Mouse (Mus musculus): ENCODE results near the gene Trh. TPM values are rescaled to one million over a fixed set of nuclear protein-coding genes. Genes with fewer than 3 reads are reported as not detected.

The Trh gene
- total RNA-seq (2022): not detected

DNA sequence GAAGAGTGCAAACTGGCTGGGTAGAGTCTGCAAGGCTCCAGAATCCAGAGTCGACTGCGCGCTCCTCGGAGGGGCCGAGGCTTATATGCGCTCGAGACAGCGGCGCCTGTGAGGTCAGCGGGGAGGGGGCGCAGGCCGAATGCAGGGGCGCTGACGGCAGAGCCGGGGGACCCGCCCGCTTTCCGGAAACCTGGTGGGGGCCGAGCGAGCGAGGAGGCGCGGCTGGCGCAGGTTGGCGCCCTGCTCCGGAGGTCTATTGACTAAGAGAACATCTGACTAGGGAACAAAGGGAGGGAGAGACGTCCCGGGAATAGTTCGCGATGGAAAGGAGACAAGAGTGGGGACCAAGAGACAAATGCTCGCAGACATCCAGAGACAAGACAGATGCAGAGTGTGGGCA lies at the start of gene Trh:
Gene Trh, minus strand, starts transcription at position 60 of the 400 bp plus-strand sequence.
- DNase-seq (ENCODE audit: low spot score in 2 of 2): no peak

DNA sequence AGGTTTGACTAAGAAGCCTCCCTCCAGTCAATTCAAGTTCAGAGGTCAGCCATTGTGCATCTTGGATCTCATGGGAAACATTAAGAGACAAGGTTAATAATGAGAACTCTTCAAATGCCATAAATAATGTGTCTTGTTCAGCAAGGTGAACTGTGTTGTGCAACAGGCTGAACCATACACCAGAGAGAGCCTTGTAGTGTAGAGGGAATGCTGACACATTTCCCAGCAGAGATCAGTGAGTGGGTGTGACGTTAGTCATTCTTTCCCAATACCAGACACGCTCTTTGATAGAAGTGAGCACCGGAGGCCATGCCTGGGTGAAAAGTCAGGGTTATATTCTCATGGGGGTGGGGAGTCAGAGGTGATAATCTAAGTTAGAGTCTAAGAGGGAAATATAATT lies 46.4 kb upstream of the Trh start:
- DNase-seq (ENCODE audit: low spot score in 2 of 2): no peak

DNA sequence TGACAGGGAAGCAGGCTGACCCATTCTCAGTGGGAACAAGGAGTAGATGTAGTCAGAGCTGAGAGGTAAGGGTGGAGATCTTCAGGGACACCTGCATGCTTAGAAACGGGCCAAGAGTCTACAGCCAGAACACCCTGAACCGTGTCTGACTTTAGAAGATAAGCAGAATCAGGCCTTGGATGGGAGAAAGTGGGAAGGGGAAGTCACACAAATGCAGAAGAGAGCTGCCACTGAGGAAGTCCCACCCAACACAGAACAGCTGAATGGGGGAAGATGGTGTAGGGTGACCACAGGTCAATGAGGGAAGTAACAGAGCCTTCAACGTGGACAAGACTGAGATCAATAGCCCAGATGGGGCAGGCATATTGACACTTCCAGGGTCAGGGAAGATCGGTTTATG lies 42.4 kb upstream of the Trh start:
- no peak for DNase-seq (ENCODE audit: low spot score in 2 of 2)

DNA sequence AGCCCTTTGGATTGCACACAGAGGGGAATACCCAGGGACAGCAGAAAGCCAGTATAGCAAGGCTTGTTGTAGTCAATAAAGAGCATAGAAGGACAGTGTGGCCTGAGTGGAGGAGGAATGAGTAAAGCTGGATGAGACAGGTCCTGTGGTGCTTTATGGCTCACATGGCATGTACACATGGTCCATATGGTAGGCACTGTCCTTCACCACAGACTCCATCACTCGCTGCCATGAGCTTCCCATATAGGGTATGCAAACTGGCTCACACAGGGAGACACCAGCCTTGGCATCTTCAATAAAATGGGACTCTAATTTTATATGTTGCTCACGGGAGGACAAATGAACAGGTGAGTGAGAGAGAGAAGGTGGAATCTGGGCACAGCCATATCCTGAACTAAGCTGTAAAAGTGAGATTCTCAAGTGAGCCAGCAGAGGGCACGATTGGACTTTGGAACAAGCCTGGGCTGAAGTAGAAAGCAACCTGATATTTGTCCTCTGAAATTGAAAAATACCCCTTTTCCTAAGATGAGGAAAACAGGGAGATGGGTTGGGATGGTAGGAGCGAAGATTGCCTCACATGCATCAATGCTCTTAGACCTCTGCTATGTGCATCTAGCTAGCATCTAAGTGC lies 41.9 kb upstream of the Trh start:
- no peak for DNase-seq (ENCODE audit: low spot score in 2 of 2)

DNA sequence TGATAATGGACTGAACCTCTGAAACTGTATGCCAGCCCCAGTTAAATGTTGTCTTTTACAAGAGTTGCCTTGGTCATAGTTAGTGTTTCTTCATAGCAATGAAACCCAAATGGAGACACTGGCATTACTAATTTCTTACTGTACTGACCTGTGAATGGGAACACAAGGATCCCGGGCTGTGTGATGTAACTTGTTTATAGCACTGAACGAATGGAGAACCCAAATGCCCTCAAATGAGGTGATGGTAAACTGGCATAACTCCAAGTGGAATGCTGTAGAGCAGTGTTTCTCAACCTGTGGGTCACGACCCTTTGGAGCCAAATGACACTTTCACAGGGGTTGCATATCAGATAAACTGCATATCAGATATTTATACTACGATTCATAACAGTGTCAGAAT lies 41.1 kb upstream of the Trh start:
- no peak for DNase-seq (ENCODE audit: low spot score in 2 of 2)

DNA sequence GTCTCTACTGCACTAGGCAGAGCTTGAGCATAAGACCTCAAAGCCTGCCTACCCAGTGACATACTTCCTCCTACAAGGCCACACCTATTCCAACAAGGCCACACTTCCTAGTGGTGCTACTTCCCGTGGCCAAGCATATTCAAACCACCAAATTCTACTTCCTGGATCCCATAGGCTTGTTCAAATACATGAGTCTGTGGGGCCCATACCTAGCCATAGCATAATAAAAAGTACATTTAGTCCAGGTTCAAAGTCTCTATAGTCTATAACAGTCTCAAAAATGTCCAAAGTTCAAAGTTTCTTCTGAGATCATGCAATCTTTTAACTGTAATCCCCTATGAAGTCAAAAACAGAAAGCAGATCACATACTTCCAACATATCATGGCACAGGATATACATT lies 32.7 kb upstream of the Trh start:
- no peak for DNase-seq (ENCODE audit: low spot score in 2 of 2)

DNA sequence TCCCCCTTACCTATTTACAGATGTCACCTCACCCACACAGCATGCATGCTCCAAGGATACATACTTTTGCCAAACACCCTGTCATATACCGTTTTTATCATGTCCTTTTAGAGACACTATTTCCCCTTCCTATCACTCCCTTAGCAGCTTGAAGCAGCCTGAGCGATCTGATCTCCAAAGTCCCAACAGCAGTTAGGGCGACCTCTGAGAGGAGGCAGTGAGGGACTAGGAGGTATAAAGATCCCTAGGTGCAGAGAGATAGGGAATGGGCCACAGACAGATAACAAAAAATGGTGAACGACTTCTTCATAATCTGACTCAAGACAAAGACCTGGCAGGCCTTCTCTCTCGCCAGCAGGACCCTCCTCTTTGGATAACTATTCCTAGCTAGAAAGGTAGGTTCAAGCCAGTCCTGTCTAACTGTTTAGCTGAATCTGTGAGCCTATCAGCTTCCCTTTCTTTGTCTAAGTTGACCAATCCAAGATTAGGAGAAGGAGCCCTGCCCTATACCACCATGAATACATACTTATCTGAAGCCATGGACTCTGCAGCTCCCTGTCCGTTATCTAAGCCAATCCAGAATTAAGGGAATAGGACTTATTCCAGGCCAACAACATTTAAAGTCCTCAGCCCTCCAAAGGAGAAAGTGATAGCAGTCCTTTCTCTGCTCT lies 29.3 kb upstream of the Trh start:
- DNase-seq (ENCODE audit: low spot score in 2 of 2): no peak

DNA sequence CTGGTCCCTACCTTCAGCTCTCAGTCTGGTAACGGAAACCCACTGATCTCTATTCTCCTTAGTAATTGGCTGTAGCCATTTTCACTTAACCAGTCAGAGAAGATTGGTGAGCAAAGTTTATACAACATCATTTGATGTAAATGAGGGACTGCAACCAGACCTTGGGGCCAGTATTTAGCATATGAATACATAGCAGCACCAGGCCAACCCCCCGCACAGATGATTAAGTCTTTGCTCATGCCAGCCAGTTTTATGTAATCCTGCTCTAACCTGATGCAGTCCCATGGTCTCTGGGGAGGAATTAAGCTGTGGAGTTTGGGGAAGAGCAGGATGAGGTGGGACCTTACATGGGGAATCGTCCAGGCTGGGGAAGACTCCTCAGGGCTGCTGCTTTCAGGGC lies 28.2 kb upstream of the Trh start:
- no peak for DNase-seq (ENCODE audit: low spot score in 2 of 2)

DNA sequence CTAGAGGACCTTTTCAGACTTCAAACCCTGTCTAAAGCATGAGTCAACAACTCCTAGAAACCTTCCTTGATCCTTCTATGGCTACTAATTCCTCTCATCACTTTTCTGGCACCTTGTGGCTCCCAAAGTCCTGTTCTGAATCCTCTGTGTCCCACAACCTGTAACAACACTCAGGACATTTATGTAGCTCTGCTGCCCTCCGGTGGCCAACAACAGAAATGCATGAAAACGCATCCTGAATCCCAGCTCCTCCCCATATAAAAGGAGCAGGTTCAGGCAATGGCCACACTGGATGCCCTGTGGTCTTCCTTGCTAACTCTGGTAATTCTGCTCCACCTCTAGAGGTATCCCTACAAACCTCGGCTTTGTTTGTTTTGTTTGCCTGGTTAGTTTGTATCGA lies 24.6 kb upstream of the Trh start:
- peak; percentile 20 to 25 for DNase-seq (ENCODE audit: low spot score in 2 of 2)

DNA sequence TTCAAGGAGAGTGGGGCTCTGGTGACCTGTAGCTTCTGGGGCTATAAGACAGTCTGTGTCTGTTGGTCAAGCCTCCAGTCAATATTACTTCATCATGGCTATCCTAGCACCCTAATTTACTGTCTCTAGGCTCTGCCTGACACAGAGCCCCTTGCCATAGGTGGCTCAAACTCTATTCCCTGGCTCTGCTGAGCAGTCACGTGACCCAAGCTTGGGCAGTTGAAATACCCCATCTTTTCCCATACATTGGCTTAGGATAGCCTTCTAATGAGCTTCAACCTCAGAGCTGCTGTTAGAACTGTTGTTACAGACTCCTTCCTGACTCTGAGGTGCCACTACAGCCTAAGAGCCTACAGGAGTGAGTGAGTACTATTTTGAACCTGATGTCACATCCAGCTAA lies 23.6 kb upstream of the Trh start:
- no peak for DNase-seq (ENCODE audit: low spot score in 2 of 2)

DNA sequence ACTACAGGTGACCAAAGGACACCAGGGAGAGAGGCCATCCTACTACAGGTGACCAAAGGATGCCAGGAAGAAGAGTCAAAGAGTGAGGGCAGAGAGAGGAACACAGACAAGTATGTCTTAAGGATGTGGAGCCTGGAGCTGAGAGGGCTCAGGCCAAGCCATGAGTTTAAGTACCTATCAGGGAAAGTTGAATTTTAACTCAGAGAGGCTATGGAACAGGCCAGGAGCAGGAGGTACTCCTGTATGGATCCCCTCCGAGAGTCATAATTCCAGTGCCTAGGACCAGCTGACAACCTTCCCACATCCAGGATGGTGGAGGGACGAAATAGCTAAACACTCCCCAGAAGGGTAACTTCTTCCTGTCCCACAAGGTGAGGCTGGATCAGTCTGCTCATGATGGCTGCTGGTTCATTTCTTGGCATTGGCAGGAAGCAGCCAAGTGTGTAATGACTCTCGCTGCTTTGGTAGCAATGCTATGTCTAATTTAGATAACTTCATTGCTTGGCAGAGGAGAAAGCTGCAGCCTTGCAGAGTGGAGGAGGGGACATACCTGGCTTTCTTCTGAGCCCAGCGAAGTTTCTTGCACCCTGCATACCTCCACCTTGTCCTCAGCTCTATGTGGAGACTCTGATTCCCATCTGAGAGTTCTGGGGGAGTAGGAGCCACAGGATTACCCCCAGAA lies 16.9 kb upstream of the Trh start:
- DNase-seq (ENCODE audit: low spot score in 2 of 2): no peak

DNA sequence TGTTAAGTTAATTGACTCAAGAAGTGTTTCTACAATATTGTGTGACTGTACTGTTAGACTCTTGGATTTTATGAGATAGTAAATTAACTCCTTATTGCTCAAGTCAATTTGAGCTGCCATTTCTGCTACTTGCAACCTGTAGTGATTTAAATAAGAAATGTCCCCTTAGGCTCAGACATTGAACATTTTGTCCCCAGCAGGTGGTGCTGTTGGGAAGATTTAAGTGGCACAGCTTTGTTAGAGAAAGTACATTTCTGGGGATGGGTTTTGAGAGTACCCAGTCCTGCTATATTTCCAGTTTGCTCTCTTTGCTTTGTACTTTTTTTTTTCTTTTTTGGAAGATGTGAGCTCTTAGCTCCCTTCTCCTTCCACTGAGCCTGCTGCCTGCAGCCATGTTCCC lies 10.9 kb upstream of the Trh start:
- DNase-seq (ENCODE audit: low spot score in 2 of 2): no peak

DNA sequence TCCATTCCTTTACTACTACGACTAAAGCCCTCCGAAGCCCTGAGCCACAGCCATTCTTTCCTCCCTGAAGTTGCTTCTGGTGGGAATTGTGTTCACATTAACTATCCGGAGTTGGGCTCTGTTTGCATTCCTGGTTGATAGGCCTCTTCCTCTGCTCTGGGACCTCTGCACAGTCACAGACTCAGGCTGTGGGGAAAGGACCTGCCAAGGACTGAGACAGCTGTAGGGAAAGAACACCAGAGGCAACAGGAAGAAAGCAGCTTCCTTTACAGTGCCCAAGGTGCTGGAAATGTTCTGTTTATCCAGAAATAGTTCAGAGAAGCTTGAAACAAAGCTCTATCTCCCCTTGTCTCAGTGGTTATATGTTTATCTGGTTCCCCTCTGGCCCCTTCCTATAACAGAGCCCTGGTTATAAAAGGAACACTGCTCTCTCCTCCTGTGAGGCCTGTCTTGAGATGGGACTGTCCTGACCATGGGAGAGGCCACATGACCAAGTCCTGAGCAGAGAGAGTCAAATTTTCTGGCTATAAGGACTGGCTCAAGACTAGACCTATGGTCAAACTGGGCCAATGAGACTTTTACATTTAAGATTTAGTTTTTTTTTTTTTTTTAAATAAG lies 8.9 kb upstream of the Trh start:
- no peak for DNase-seq (ENCODE audit: low spot score in 2 of 2)

DNA sequence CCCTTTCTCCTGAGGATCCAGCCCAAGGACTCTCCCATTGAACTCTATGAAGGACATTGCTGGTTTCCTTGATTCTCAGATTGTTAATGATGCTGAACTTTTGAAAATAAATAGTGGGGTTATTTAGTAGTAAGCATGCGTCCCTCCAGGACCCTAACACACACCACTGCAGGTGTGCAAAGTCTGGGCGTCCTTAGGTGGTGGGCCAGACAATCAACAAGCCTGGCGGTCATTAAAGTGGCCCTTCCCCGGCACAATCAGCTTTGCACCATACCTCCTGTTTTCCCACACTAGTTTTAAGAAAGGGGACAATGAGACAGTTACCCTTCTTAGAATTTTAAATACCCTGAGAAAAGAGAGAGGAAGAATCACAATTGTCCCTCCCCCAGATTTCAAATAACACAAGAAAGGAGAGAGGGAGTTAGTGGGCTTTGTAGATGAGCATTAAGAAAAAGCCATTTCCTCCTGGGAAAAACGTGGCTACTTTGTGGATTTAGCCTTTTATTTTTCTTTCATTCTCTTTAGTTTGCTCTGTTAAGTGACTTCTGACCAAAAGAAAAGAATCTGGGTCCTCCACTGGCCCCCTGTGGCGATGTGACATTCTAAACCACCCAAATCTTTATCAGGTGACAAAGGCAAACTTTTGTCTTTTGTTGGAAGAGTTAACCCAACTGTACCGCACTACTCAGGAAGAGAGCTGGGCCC lies 2.9 kb upstream of the Trh start:
- DNase-seq (ENCODE audit: low spot score in 2 of 2): no peak

DNA sequence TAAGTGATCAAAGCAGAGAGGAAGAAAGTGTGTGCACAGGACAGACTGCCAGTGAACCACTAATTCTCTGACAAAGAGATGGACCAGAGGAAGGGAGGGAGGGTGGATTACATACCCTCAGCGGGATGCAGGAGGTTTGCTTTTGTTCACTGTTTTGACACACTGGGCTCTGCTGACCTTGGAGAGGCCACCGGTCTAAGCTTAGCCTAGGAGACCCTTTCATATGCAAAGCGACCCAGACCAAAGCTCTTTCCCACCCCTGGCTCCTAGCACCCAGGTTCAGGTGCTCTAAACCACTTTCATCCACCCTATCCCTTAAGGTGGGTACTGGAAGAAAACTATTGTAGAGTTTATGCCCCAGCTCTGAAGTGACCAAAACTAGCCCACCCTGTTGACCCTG lies 1.9 kb upstream of the Trh start:
- no peak for DNase-seq (ENCODE audit: low spot score in 2 of 2)

DNA sequence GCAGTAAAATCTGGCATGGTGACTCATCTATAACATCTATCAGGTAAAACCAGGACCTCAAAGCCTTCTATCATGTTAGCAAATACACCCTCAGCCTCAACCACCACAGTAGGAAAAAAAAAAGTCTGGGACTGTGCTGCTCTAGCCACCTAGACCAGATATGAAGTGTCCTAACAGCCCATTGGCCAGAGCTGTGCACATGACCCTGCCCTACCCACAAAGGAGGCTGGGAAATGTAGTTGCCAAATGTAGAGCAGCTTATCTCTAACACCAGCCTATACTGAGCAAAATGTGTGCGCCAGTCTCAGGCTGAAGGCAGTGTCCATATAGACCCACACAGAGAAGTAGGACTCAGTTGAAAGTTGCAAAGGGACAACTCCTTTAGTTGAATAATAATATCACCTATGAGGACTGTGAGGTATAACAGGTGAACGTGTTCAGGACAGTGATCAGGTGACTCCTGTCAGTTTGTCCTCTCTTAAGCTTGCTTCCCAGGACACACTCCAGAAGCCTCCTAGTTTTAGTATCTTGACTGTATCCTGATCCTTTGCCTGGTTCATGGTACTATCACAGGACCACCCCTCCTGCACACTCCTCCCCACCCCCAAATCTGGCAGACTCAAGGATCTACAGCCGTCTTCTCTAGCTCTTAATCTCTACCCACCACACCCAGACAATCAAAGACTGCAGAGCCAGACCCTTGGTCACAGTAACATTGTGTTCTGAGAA lies 3.1 kb downstream of the Trh start:
- no peak for DNase-seq (ENCODE audit: low spot score in 2 of 2)

DNA sequence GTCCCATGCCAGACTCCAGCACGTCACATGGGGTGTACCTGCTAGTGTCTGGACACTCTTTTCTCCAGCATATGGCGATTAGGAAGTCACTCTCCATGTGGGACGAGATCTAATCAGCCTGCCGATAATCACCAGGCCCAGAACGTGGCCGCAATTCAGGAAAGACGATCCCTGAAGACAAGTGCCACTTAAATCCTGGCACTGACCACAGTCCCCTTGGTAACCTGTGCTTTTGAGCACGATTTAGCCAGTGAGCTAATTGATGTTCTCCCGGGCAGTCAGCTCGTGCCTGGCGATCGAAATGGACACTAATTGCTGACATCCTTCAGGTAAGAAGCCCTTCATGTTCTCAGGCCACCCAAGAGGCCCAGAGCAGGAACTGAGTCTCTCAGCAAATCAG lies 9.4 kb downstream of the Trh start:
- DNase-seq (ENCODE audit: low spot score in 2 of 2): no peak

DNA sequence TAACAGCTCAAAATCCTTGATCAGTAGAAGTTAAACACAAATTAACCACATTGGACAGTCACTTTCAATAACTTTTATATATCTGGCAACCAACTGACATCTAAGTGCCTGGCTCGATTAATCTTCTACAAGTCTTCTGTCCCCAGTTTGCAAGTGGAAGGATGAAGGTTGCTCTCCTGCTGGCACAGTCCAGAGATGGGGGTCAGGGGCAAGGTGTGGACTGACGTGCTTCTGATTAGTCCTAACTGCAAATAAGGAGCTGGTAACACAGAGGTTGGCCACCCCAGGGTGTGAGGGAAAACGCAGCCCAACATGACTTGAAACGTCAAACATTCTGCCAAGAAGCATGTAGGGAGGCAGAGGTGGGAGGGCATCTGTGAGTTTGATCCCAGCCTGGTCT lies 12.7 kb downstream of the Trh start:
- no peak for DNase-seq (ENCODE audit: low spot score in 2 of 2)

DNA sequence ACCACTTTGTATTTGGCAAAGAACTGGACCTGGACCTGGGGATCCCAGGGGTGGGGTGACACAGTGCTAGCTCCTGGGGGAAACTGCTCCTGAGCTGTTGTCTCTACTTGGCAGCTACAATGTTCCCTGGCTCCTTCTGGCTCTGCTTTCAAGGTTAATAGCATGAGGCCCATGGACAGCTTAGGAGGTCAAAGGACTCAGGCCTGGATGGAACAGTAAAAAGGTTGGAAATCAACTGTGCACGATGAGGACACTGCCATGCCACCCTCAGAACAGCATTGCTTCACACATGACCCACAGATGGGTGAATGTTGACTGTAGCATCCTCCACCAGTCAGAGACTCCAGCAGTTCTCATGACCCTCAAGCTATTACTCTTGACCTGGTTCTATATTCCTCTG lies 13.1 kb downstream of the Trh start:
- no peak for DNase-seq (ENCODE audit: low spot score in 2 of 2)

DNA sequence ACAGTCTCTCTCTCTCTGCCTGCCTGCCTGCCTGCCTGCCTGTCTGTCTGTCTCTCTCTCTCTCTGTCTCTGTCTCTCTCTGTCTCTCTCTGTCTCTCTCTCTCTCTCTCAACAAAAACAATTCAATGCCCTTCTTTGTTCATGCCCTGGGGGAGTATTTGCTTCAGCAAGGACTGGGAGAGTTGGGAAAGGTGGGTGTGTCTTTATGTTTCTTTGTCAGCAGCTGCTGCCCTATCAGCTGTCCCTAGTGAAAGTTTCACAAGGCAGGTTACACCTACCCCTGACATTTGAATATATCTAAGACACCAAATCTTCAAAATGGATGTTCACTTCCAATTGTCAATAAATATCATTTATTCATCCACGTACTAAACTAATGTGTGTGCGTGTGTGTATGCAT lies 14.9 kb downstream of the Trh start:
- DNase-seq (ENCODE audit: low spot score in 2 of 2): no peak

DNA sequence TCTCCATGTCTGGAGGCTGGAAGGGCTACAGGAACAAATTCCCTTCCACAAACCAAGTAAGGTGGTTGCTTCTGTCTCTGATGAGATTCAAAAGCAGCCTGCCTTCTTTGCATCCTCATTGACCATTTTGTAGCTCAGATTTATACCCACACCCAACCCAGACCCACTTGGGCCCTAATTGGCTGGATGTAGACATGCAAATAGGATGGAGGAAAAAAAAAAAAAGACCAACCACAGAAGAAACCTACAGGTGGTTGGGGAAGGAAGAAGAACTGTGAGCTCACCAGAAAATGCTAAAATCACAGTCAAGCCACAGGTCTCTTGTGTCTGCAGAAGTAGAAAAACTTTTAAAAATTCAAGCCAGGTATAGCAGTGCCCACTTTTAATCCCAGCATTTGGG lies 15.3 kb downstream of the Trh start:
- DNase-seq (ENCODE audit: low spot score in 2 of 2): no peak

Data from gastrocnemius, adult 8-10 months (tissue).